Mouse (Mus musculus) forebrain, embryonic 13.5 days (tissue): ENCODE results near the gene Pithd1. TPM values are rescaled to one million over a fixed set of nuclear protein-coding genes. Genes with fewer than 3 reads are reported as not detected.

Source experiments
- ATAC-seq: fragments of 200-750 bp; cut with Nextera tagmentation; 2 replicates; pipeline ENCODE4 v1.8.0; 2017
- H3K27ac ChIP-seq: fragments of 300-500 bp; sonication (generic); 2 replicates; pipeline ENCODE4 v1.5.1; 2015; ENCODE audit warnings: inconsistent platforms, mild to moderate bottlenecking, moderate library complexity
- H3K27me3 ChIP-seq: fragments of 300-500 bp; sonication (generic); 2 replicates; pipeline ENCODE4 v1.6.1; 2015; ENCODE audit warnings: mild to moderate bottlenecking, inconsistent platforms
- H3K36me3 ChIP-seq: fragments of 300-500 bp; sonication (generic); 2 replicates; pipeline ENCODE4 v1.6.1; 2015; ENCODE audit warnings: mild to moderate bottlenecking, inconsistent platforms; ENCODE audit not compliant: poor library complexity, severe bottlenecking
- H3K4me1 ChIP-seq: fragments of 300-500 bp; sonication (generic); 2 replicates; pipeline ENCODE4 v1.6.1; 2015; ENCODE audit warnings: inconsistent platforms
- H3K4me2 ChIP-seq: fragments of 300-500 bp; sonication (generic); 2 replicates; pipeline ENCODE4 v1.6.1; 2015; ENCODE audit warnings: inconsistent platforms, mild to moderate bottlenecking, moderate library complexity
- H3K4me3 ChIP-seq: fragments of 300-500 bp; sonication (generic); 2 replicates; pipeline ENCODE4 v1.5.1; 2015; ENCODE audit warnings: mild to moderate bottlenecking, inconsistent platforms
- H3K9ac ChIP-seq: fragments of 300-500 bp; sonication (generic); 2 replicates; pipeline ENCODE4 v1.6.1; 2015; ENCODE audit warnings: mild to moderate bottlenecking, inconsistent platforms
- H3K9me3 ChIP-seq: fragments of 300-500 bp; sonication (generic); replicated peaks from 2 replicates; pipeline ENCODE4 v1.6.1; 2016; ENCODE audit warnings: inconsistent platforms
- WGBS: fragments of 180-500 bp; shearing (Covaris S2); methylation state at CpG from one replicate; pipeline ENCODE4 v1.1.7; 2015; 5-methylcytosine and 5-hydroxymethylcytosine counted together
- polyA plus RNA-seq: library from polyadenylated mRNA; unstranded; fragments of >200 nt; fragmentation: Nextera tagmentation; extraction: Ambion mirVana; gene quantifications from 2 replicates; pipeline ENCODE4 v1.2.1, GENCODE M21; 2015

Pithd1 gene
- polyA plus RNA-seq, 1 experiment from 2014 or later = 50.9 TPM

GRCm38 (mm10) chr4:136020743-136021548 is 33.9 kb upstream of the Pithd1 start:
- Histone ChIP-seq H3K36me3 (no peaks in the 10 kb centered on the region), H3K4me3 (peak overlapping the region; percentile 98), H3K27ac (peak overlapping the region; percentile 80), H3K9me3 (no peaks in the 10 kb centered on the region), H3K9ac (peak overlapping the region; percentile 97), H3K4me2 (peak overlapping the region; percentile 97), H3K4me1 (peaks cover 15% of the 10 kb centered on the region), H3K27me3 (no peaks in the 10 kb centered on the region)
- ATAC-seq = peak; percentile 74
- WGBS = 2% methylated on average over 33 of the region's 62 CpGs

- H3K9ac ChIP-seq = no peak overlapping the region
- no peak overlapping the region for H3K4me2 ChIP-seq
- H3K36me3 ChIP-seq = peaks cover 28% of the 10 kb centered on the region
- 80% methylated on average over 3 of the region's 3 CpGs for WGBS
- no peak overlapping the region for H3K27ac ChIP-seq
- no peaks in the 10 kb centered on the region for H3K27me3 ChIP-seq
- no peaks in the 10 kb centered on the region for H3K9me3 ChIP-seq
- no peak overlapping the region for H3K4me3 ChIP-seq
- ATAC-seq = no peak
- peaks cover 15% of the 10 kb centered on the region for H3K4me1 ChIP-seq
Measured at GRCm38 (mm10) chr4:136016059-136016602, 29.1 kb upstream of the Pithd1 start.

GRCm38 (mm10) chr4:136010586-136010985 is 23.5 kb upstream of the Pithd1 start:
- no peak for ATAC-seq
- WGBS = 93% methylated on average over 4 of the region's 4 CpGs

GRCm38 (mm10) chr4:136008782-136009447 is 21.9 kb upstream of the Pithd1 start:
- Histone ChIP-seq H3K4me3 (no peak overlapping the region), H3K4me1 (no peaks in the 10 kb centered on the region), H3K27me3 (no peaks in the 10 kb centered on the region), H3K4me2 (no peak overlapping the region), H3K9ac (no peak overlapping the region), H3K27ac (no peak overlapping the region), H3K36me3 (peaks cover 95% of the 10 kb centered on the region), H3K9me3 (no peaks in the 10 kb centered on the region)
- no peak for ATAC-seq
- WGBS = 95% methylated on average over 8 of the region's 8 CpGs

More at GRCm38 (mm10) chr4:136010586-136010985, 23.5 kb upstream of the Pithd1 start:
- H3K9ac ChIP-seq = no peak overlapping the region
- H3K27me3 ChIP-seq = no peaks in the 10 kb centered on the region
- H3K27ac ChIP-seq = no peak overlapping the region
- no peaks in the 10 kb centered on the region for H3K9me3 ChIP-seq
- no peak overlapping the region for H3K4me3 ChIP-seq
- no peak overlapping the region for H3K4me2 ChIP-seq
- H3K4me1 ChIP-seq = no peaks in the 10 kb centered on the region
- H3K36me3 ChIP-seq = peaks cover 81% of the 10 kb centered on the region

GRCm38 (mm10) chr4:136006821-136007220 is 19.8 kb upstream of the Pithd1 start:
- WGBS = 96% methylated on average over 3 of the region's 3 CpGs
- Histone ChIP-seq H3K9ac (no peak overlapping the region), H3K9me3 (no peaks in the 10 kb centered on the region), H3K36me3 (peaks cover 97% of the 10 kb centered on the region), H3K27ac (no peak overlapping the region), H3K4me2 (no peak overlapping the region), H3K27me3 (no peaks in the 10 kb centered on the region), H3K4me1 (no peaks in the 10 kb centered on the region), H3K4me3 (no peak overlapping the region)
- ATAC-seq = no peak

GRCm38 (mm10) chr4:136004921-136005320 is 17.9 kb upstream of the Pithd1 start:
- Histone ChIP-seq H3K4me2 (no peak overlapping the region), H3K36me3 (peaks cover 83% of the 10 kb centered on the region), H3K4me1 (no peaks in the 10 kb centered on the region), H3K4me3 (no peak overlapping the region), H3K9me3 (no peaks in the 10 kb centered on the region), H3K27ac (no peak overlapping the region), H3K27me3 (no peaks in the 10 kb centered on the region), H3K9ac (no peak overlapping the region)
- no peak for ATAC-seq
- WGBS = 91% methylated on average over 2 of the region's 2 CpGs

- Histone ChIP-seq H3K9me3 (no peaks in the 10 kb centered on the region), H3K36me3 (peaks cover 76% of the 10 kb centered on the region), H3K27ac (no peak overlapping the region), H3K4me1 (no peaks in the 10 kb centered on the region), H3K4me2 (no peak overlapping the region), H3K4me3 (no peak overlapping the region), H3K9ac (no peak overlapping the region), H3K27me3 (no peaks in the 10 kb centered on the region)
- no peak for ATAC-seq
- 91% methylated on average over 5 of the region's 5 CpGs for WGBS
Measured at GRCm38 (mm10) chr4:136004107-136004675, 17.1 kb upstream of the Pithd1 start.

GRCm38 (mm10) chr4:135995118-135995517 is 8.1 kb upstream of the Pithd1 start:
- H3K4me2 ChIP-seq = no peak overlapping the region
- no peak for ATAC-seq
- no peaks in the 10 kb centered on the region for H3K4me1 ChIP-seq
- H3K4me3 ChIP-seq = no peak overlapping the region
- H3K9me3 ChIP-seq = peaks cover 8% of the 10 kb centered on the region; the same call in 1 of the 2 replicates
- 84% methylated on average over 4 of the region's 4 CpGs for WGBS
- H3K27ac ChIP-seq = no peak overlapping the region
- no peak overlapping the region for H3K9ac ChIP-seq
- H3K27me3 ChIP-seq = no peaks in the 10 kb centered on the region
- no peaks in the 10 kb centered on the region for H3K36me3 ChIP-seq

- H3K4me2 ChIP-seq = no peak overlapping the region
- H3K27me3 ChIP-seq = no peaks in the 10 kb centered on the region
- no peak overlapping the region for H3K27ac ChIP-seq
- no peak overlapping the region for H3K4me3 ChIP-seq
- 97% methylated on average over 6 of the region's 6 CpGs for whole genome bisulfite sequencing
- H3K9ac ChIP-seq = no peak overlapping the region
- H3K9me3 ChIP-seq = peaks cover 8% of the 10 kb centered on the region; the same call in 1 of the 2 replicates
- ATAC-seq = no peak
- H3K4me1 ChIP-seq = no peaks in the 10 kb centered on the region
- no peaks in the 10 kb centered on the region for H3K36me3 ChIP-seq
Measured at GRCm38 (mm10) chr4:135993941-135994340, 6.9 kb upstream of the Pithd1 start.

GRCm38 (mm10) chr4:135987714-135988113 is 650 bp upstream of the Pithd1 start:
- Histone ChIP-seq H3K4me2 (peak overlapping the region; percentile 94), H3K36me3 (peaks cover 25% of the 10 kb centered on the region), H3K4me1 (peaks cover 20% of the 10 kb centered on the region), H3K27me3 (no peaks in the 10 kb centered on the region), H3K27ac (no peak overlapping the region), H3K9me3 (no peaks in the 10 kb centered on the region), H3K9ac (peak overlapping the region; percentile 96), H3K4me3 (peak overlapping the region; percentile 92)
- ATAC-seq = no peak
- WGBS = 73% methylated on average over 9 of the region's 9 CpGs

- Histone ChIP-seq H3K4me2 (peak overlapping the region; percentile 94), H3K36me3 (peaks cover 37% of the 10 kb centered on the region), H3K4me1 (peaks cover 20% of the 10 kb centered on the region), H3K27ac (peak overlapping the region; percentile 67), H3K4me3 (peak overlapping the region; percentile 92), H3K9ac (peak overlapping the region; percentile 96), H3K27me3 (no peaks in the 10 kb centered on the region), H3K9me3 (no peaks in the 10 kb centered on the region)
- 6% methylated on average over 23 of the region's 23 CpGs for WGBS
- ATAC-seq = no peak
Measured at GRCm38 (mm10) chr4:135986301-135986942, 642 bp downstream of the Pithd1 start.
